In the genomic region with DNA sequence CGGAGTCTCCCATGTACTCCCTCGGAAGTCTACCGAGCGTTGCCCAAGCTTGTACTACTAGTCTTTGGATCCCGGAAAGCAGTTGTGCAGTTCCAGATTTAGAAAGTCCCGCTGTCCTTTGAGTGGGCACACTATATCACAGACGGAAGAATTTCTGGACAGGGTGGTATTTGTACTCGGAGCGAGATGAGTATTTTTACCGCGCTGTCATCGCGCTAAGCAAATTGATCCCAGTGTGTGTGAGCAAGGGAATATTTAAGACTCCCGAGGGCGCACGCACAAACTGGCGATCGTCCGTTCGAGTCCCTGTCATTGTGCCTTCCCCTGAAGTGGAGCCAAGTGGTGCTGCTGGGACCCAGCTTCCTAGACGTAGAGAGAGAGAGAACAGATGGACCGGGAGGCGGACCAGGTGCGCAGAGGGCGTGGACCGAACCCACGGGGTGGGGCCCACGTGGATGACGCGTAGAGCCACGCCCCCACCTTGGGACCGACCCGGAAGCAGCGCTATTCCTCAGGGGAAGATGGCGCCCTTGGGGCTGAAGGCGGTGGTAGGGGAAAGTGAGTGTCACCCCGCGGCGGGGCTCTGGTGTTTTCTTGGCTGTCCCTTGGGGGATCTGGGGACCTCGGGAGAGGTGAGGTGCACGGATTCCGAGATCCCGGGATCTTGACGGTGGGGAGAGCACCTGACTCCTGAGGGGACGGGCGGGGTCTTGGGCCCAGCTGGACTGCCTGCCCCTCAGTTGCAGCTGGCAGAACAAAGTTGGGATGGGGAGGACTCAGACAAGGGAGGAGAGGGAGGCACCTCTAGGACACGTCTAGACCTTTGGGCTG, we compare ENCODE assay signal across 8 mouse cellular contexts. TPM values are rescaled to one million over a fixed set of nuclear protein-coding genes. Genes with fewer than 3 reads are reported as not detected.
A peak's percentile ranks its signal among the peaks of the same experiment; 100 is the strongest.
DNase-seq lines count a peak whose midpoint lies in the region; ATAC-seq and TF ChIP-seq lines count a peak whose summit lies in the region.

A gene (plus strand): TSS at position 309 of the 831 bp plus-strand sequence.

- peak within 1 kb of the TSS; percentile 73 for H3K9ac ChIP-seq in heart, embryonic 14.5 days (ENCODE audit: low read length)
- peak within 1 kb of the TSS; percentile 63 for H3K9ac ChIP-seq in liver, embryonic 14.5 days (replicated peaks)
- H3K9ac ChIP-seq in stomach, embryonic 16.5 days (ENCODE audit: low read length) = peak within 1 kb of the TSS; percentile 81

- TF ChIP-seq EP300 in liver, embryonic 14.5 days (IDR thresholded peaks at IDR 0.05; ENCODE audit: low read depth) = no peak

- TF ChIP-seq CTCF in liver, embryonic 14.5 days (IDR thresholded peaks at IDR 0.05; ENCODE audit: low read depth) = peak; percentile 27; the same call in 1 of the 2 replicates

- no peak within 1 kb of the TSS for H3K27ac ChIP-seq in heart, embryonic 14.5 days (replicated peaks in 1 of 2; ENCODE audit: control insufficient read depth in 1 of 2, insufficient read depth in 1 of 2, low read depth in 2 of 2, low read length in 2 of 2)
- H3K27ac ChIP-seq in liver, embryonic 14.5 days = no peak within 1 kb of the TSS
- H3K27ac ChIP-seq in stomach, embryonic 16.5 days (ENCODE audit: low read length) = 0 out of 2 replicates have a peak within 1 kb of the TSS, but pooled peaks have one; percentile 16

- peak within 1 kb of the TSS; percentile 87 for H3K4me2 ChIP-seq in heart, embryonic 14.5 days (ENCODE audit: low read length)
- H3K4me2 ChIP-seq in liver, embryonic 14.5 days (ENCODE audit: low read depth) = peak within 1 kb of the TSS; percentile 83
- peak within 1 kb of the TSS; percentile 84 for H3K4me2 ChIP-seq in stomach, embryonic 16.5 days (ENCODE audit: low read depth, low read length)

- peaks cover 5% of the 10 kb centered on the region in 2 experiments; a peak in 2 of 4 replicates for H3K4me1 ChIP-seq in heart, embryonic 14.5 days (ENCODE audit: control insufficient read depth in 2 of 2, insufficient read depth in 2 of 2, low read length in 2 of 2)
- H3K4me1 ChIP-seq in liver, embryonic 14.5 days (replicated peaks; ENCODE audit: control insufficient read depth in 2 of 2, insufficient read depth in 2 of 2, low read length in 1 of 2) = peaks cover 12 to 16% of the 10 kb centered on the region in 2 experiments; a peak in 3 of 4 replicates
- no peaks in the 10 kb centered on the region for H3K4me1 ChIP-seq in stomach, embryonic 16.5 days (ENCODE audit: control insufficient read depth, insufficient read depth, low read length)

- peak; percentile 83 for DNase-seq in 416B (ENCODE audit: low read depth)
- DNase-seq in adrenal gland, adult (ENCODE audit: inconsistent age in 2 of 2, low spot score in 1 of 2) = peak; percentile 80 to 91
- peak; percentile 69 for DNase-seq in embryo, embryonic 10.5 days (ENCODE audit: low spot score)
- peak; percentile 90 for DNase-seq in kidney, postnatal 14 days
- DNase-seq in liver, embryonic 14.5 days (ENCODE audit: low read depth in 3 of 3, low spot score in 3 of 3) = peak; percentile 66 to 75 (median 71)
- DNase-seq in natural killer cell, adult 2 months (ENCODE audit: low spot score in 2 of 2) = peak; percentile 73 to 86

- WGBS in heart, embryonic 14.5 days = 4% methylated on average over 47 of the region's 47 CpGs
- WGBS in liver, embryonic 14.5 days (ENCODE audit: insufficient replicate concordance) = 5% methylated on average over 47 of the region's 47 CpGs
- WGBS in stomach, embryonic 16.5 days = 6% methylated on average over 47 of the region's 47 CpGs

- H3K4me3 ChIP-seq in heart, embryonic 14.5 days (ENCODE audit: control insufficient read depth in 1 of 2, insufficient read depth in 1 of 2, low read depth in 1 of 2, low read length in 2 of 2) = peak within 1 kb of the TSS; percentile 54 to 68
- H3K4me3 ChIP-seq in liver, embryonic 14.5 days (ENCODE audit: insufficient read depth in 1 of 2, low read depth in 2 of 2, low read length in 2 of 2) = peak within 1 kb of the TSS; percentile 69 to 89
- peak within 1 kb of the TSS; percentile 66 for H3K4me3 ChIP-seq in stomach, embryonic 16.5 days (replicated peaks; ENCODE audit: low read length)

- H3K9me3 ChIP-seq in heart, embryonic 14.5 days (ENCODE audit: control insufficient read depth, low read length) = no peaks in the 10 kb centered on the region
- no peaks in the 10 kb centered on the region for H3K9me3 ChIP-seq in liver, embryonic 14.5 days (ENCODE audit: control insufficient read depth, low read length)
- H3K9me3 ChIP-seq in stomach, embryonic 16.5 days (replicated peaks; ENCODE audit: control insufficient read depth, low read length) = no peaks in the 10 kb centered on the region

- ATAC-seq in heart, embryonic 14.5 days (ENCODE audit: insufficient number of reproducible peaks, insufficient read depth, low FRiP score, low read depth) = peak; percentile 80
- peak; percentile 90 for ATAC-seq in liver, embryonic 14.5 days (ENCODE audit: insufficient read depth)
- peak; percentile 93 for ATAC-seq in stomach, embryonic 16.5 days (ENCODE audit: insufficient read depth, low FRiP score)

- H3K27me3 ChIP-seq in heart, embryonic 14.5 days (ENCODE audit: control insufficient read depth, insufficient read depth, low read length) = peaks cover 10% of the 10 kb centered on the region; the same call in 1 of the 2 replicates
- H3K27me3 ChIP-seq in liver, embryonic 14.5 days (ENCODE audit: control insufficient read depth, insufficient read depth, low read length) = no peaks in the 10 kb centered on the region; the same call in 1 of the 2 replicates
- H3K27me3 ChIP-seq in stomach, embryonic 16.5 days (ENCODE audit: control insufficient read depth, insufficient read depth, low read length) = no peaks in the 10 kb centered on the region

- H3K36me3 ChIP-seq in heart, embryonic 14.5 days (ENCODE audit: control insufficient read depth, insufficient read depth, low read length) = peaks cover 16% of the 10 kb centered on the region
- peaks cover 3% of the 10 kb centered on the region for H3K36me3 ChIP-seq in liver, embryonic 14.5 days (replicated peaks; ENCODE audit: control insufficient read depth, insufficient read depth, low read depth)
- 0 out of 2 replicates have a peak, but pooled peaks cover 5% of the 10 kb centered on the region for H3K36me3 ChIP-seq in stomach, embryonic 16.5 days (ENCODE audit: control insufficient read depth, insufficient read depth, low read length)

RNA-seq across cellular contexts. Expression of the gene that starts here (rescaled TPM):
- 39.0 and 40.2 TPM in 2 replicates for polyA plus RNA-seq in heart, embryonic 14.5 days (2014; fragmentation: Nextera tagmentation; extraction: Ambion mirVana)
- polyA plus RNA-seq in liver, embryonic 14.5 days (2012; rRNA removed) = 55.5 and 61.7 TPM in 2 replicates
- polyA plus RNA-seq in liver, embryonic 14.5 days (2014; fragmentation: Nextera tagmentation; extraction: Ambion mirVana) = 37.7 and 44.6 TPM in 2 replicates
- polyA plus RNA-seq in stomach, embryonic 16.5 days (2015; fragmentation: Nextera tagmentation; extraction: Ambion mirVana) = 121 and 144 TPM in 2 replicates
